Mouse (Mus musculus) ovary, adult 10 weeks (tissue): ENCODE results near the gene Trim30c. TPM values are rescaled to one million over a fixed set of nuclear protein-coding genes. Genes with fewer than 3 reads are reported as not detected.

Experiments
- polyA plus RNA-seq: library from polyadenylated mRNA; stranded (reverse); fragments of 350-450 nt; fragmentation: Illumina TruSeq; extraction: RNeasy Lipid Tissue Mini Kit (QIAGEN cat#74804); gene quantifications from one replicate; pipeline ENCODE4 v1.2.3, GENCODE M21; 2014

Gene Trim30c
- polyA plus RNA-seq: 0.46 TPM

DNA sequence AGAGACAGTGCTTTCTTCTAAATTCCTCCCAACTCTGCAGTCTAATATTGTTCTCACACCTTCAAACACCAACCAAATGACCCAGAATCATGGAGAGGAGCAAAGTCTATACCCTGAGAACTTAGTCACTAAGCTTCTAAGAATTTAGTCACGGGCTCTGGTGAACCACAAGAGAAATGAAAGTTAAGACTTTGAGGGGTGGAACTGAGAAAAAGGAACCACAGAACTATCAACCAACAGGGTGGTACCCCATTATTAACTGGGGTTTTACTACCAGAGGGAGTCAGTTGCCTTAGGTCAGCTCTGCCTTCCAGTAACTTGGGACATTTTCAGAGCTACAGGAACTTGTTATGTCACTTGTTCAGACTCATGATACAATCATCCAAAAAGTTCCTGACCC lies at the start of gene Trim30c:
Gene Trim30c (minus strand): TSS at position 140 of the 400 bp plus-strand sequence.

DNA sequence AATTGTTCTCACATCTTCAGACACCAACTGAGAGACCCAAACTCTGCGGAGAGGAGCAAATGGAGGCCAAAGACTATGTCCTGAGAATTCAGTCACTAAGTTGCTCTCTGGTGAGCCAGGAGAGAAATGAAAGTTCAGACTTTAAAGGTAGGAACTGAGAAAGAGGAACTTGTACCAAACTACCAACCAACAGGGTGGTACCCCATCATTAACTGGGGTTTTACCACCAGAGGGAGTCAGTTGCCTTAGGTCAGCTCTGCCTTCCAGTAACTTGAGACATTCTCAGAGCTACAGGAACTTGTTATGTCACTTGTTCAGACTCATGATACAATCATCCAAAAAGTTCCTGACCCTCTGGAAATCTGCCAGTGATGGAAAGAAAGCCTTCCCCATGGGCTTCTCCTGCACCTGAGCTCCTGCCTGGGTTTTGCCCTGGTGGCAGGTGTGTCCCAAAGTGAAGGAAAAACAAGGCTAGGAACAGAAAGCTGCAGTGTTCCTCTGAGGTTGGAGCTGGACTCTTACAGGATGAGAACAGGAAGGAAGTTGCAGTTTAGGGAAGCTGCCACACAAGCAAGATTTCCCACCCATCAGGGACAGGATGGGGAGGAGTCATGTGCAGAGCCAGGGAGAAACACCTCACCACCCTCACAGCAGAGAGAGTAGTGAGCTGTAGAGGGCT lies 30.8 kb downstream of the Trim30c start, which contains the start of gene Trim30b:
Gene Trim30b (minus strand): TSS at position 149 of the 679 bp plus-strand sequence.

DNA sequence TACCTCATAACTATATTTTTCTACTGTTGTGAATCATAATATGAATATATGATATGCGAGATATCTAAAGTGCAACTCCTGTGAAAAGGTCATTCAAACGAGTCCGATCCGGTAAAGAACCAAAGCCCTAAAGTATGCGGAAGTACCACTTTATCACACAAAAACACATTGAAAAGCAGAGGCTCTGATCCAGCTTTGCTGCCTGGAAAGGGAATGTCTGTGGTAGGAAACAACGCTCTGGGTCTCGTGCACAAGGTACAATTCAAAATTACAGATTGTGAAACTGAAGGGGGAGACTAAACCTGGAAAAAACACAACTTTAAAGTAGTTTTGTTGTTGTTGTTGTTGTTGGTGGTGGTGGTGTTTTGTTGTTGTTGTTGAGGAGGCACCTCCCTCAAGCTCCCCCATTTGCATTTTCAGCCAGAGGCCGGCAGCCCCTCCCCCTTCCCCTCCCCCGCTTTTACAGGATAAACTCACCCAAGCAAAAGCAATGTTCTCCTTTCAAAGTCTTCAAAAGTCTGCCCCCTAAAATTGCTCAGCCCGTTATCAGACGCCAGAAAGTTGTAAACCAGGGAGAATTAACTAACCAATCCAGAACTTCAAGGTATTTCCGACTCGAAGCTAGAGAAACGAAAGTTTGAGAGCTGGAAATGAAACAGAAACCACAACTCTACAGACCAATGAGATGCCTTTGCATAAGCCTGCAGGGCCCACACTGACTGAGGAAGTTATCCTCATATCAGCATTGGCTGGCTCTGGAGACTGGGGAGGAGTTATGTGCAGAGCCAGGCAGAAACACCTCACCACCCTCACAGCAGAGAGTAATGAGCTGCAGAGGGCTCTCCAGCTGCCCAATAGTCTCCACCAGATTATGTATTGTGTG lies 47.7 kb downstream of the Trim30c start, which contains the start of gene Trim12c:
Gene Trim12c (minus strand): TSS at position 646 of the 883 bp plus-strand sequence.

Other genes starting within 250 kb of the Trim30c start
- gene Olfm5, start 236.0 kb downstream of the Trim30c start, polyA plus RNA-seq: not detected
- 0.80 TPM for gene Olfr648, start 217.4 kb downstream of the Trim30c start, polyA plus RNA-seq
- gene Olfr649, start 204.9 kb downstream of the Trim30c start, polyA plus RNA-seq: not detected
- gene Trim6, start 182.0 kb downstream of the Trim30c start, polyA plus RNA-seq: 1.5 TPM
- 18.0 TPM for gene Trim34a, start 156.4 kb downstream of the Trim30c start, polyA plus RNA-seq
- gene Trim5, start 112.7 kb downstream of the Trim30c start, polyA plus RNA-seq: 3.0 TPM
- gene Trim12a, start 85.4 kb downstream of the Trim30c start, polyA plus RNA-seq: 26.0 TPM
- gene Trim34b, start 71.4 kb downstream of the Trim30c start, polyA plus RNA-seq: not detected
- gene Trim12c, start 47.5 kb downstream of the Trim30c start, polyA plus RNA-seq: 27.0 TPM
- gene Trim30b, start 31.0 kb downstream of the Trim30c start, polyA plus RNA-seq: 0.23 TPM
- gene Trim30a, start 64.4 kb upstream of the Trim30c start, polyA plus RNA-seq: 28.2 TPM
- 24.0 TPM for gene Trim30d, start 107.0 kb upstream of the Trim30c start, polyA plus RNA-seq
- gene Olfr651, start 149.3 kb upstream of the Trim30c start, polyA plus RNA-seq: not detected
- gene Olfr652, start 160.1 kb upstream of the Trim30c start, polyA plus RNA-seq: not detected
- gene Olfr653, start 176.5 kb upstream of the Trim30c start, polyA plus RNA-seq: not detected
- gene Olfr654, start 186.2 kb upstream of the Trim30c start, polyA plus RNA-seq: not detected
- gene Olfr655, start 200.9 kb upstream of the Trim30c start, polyA plus RNA-seq: not detected
- gene Olfr656, start 213.1 kb upstream of the Trim30c start, polyA plus RNA-seq: not detected
- gene Olfr657, start 224.0 kb upstream of the Trim30c start, polyA plus RNA-seq: not detected
- gene Olfr658, start 246.5 kb upstream of the Trim30c start, polyA plus RNA-seq: not detected